Mouse (Mus musculus) cerebellum, adult 8-10 months (tissue): Measurements from ENCODE around the gene Actrt1.

Experiments used
- DNase-seq: peaks from one replicate; pipeline ENCODE4 v3.0.0; 2022

Gene Actrt1

GRCm38 (mm10) chrX:46328707-46329106 is at the start of gene Actrt1:
Gene Actrt1 (plus strand): TSS chrX:46329007.
- no peak for DNase-seq

GRCm38 (mm10) chrX:46331463-46332115 is 2.8 kb downstream of the Actrt1 start:
- no peak for DNase-seq
